Mouse (Mus musculus): ENCODE results near the gene Rpl27. TPM values are rescaled to one million over a fixed set of nuclear protein-coding genes. Genes with fewer than 3 reads are reported as not detected.
"Not testable (repeated sequence)": the region's sequence is repeated elsewhere in the genome, so short reads cannot be mapped to it uniquely, and the experiment has no call there.

Rpl27 gene
- polyA plus RNA-seq, 1 experiment from 2014 or later = 369 TPM

DNA sequence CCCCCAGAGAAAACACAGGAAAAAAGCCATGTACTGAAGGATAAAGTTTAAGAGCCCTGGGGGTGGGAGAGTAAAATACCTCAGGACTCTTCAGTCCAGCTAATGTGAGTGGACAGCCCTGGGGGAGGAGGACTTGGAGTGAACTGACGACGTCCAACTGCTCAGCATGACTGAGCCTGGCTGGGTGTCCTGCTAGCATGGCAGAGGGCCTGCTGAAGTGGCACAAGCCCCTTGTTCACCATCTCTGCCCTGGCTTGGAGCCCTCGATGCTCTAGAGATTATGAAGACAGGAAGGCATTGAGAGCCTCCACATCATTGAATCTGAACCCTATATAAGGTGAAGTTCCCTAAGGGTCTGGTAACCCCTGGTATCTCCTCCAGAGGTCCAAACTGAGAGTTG, 29.8 kb downstream of the Rpl27 start:
- no peaks in the 10 kb centered on the region for H3K27me3 ChIP-seq
- H3K4me1 ChIP-seq = peaks cover 29% of the 10 kb centered on the region
- H3K9ac ChIP-seq = no peak overlapping the region
- H3K4me3 ChIP-seq (replicated peaks) = no peak overlapping the region
- H3K27ac ChIP-seq = no peak overlapping the region
- H3K36me3 ChIP-seq = no peaks in the 10 kb centered on the region
- ATAC-seq (replicated peaks; ENCODE audit: low FRiP score) = no peak
- no peaks in the 10 kb centered on the region for H3K9me3 ChIP-seq (replicated peaks)
- no peak overlapping the region for H3K4me2 ChIP-seq
- WGBS = 38% methylated on average over 3 of the region's 3 CpGs

DNA sequence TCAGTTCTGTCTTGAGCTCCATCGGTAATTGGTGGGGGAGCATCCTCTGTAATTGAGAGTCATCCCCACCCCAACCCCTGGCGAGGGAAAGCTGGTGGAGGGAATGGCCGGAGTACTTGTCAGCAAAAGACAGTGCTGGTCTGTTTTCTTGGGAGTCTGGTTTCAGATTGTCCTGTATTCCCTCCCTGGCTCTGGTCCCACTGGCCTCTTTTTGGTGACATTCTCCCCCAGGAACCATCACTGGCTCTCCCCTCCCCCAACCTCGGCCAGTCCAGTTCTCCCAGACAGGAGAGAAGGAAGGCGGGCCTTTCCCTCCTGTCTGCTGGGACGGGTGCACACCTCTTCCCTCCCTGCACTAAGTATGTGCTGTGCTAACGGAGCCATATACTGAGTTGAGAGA, 30.2 kb downstream of the Rpl27 start:
- no peaks in the 10 kb centered on the region for H3K36me3 ChIP-seq
- no peak overlapping the region for H3K4me3 ChIP-seq (replicated peaks)
- WGBS = 31% methylated on average over 7 of the region's 7 CpGs
- H3K27me3 ChIP-seq = no peaks in the 10 kb centered on the region
- H3K9ac ChIP-seq = no peak overlapping the region
- no peaks in the 10 kb centered on the region for H3K9me3 ChIP-seq (replicated peaks)
- no peak overlapping the region for H3K4me2 ChIP-seq
- ATAC-seq (replicated peaks; ENCODE audit: low FRiP score) = no peak
- H3K4me1 ChIP-seq = peaks cover 25% of the 10 kb centered on the region
- no peak overlapping the region for H3K27ac ChIP-seq

DNA sequence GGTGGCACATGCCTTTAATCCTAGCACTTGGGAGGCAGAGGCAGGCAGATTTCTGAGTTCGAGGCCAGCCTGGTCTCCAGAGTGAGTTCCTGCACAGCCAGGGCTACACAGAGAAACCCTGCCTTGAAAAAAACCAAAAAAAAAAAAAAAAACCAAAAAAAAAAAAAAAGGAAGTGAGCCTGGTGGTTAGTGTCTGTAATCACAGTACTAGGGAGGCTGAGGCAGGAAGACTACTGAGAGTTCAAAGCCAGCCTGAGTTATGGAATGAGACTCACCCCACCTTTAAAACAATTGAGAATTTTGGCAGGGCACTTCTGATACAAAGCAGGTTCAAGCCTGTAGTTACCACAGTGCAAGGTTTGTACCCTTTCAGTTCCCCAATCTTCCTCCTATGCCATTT, 31.6 kb downstream of the Rpl27 start:
- H3K4me3 ChIP-seq (replicated peaks); ATAC-seq (replicated peaks; ENCODE audit: low FRiP score): not testable (repeated sequence)
- 78% methylated on average over 1 of the region's 1 CpGs for WGBS

DNA sequence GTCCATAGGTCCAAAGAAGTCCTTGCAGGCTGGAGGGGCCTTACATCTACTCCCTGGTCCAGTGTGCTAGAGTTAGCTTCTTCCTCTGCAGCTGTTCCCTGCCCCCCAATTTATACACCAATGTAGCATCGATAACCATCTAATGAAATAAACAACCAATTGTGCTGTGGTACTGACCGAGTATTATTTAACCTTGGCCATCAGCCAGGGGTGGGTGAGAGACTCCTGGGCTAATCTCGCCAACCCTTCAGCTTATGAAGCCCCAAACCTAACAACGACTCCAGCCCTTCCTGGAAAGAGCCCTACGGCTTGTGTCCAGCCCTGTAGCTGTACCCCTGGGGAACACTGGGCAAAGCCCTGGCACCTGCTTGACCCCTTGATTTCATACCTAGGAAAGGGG, 32.2 kb downstream of the Rpl27 start:
- Histone ChIP-seq H3K27me3 (no peaks in the 10 kb centered on the region), H3K4me2 (no peak overlapping the region), H3K9me3 (replicated peaks) (no peaks in the 10 kb centered on the region), H3K36me3 (no peaks in the 10 kb centered on the region), H3K4me1 (peaks cover 15% of the 10 kb centered on the region), H3K27ac (no peak overlapping the region), H3K4me3 (replicated peaks) (no peak overlapping the region), H3K9ac (no peak overlapping the region)
- no peak for ATAC-seq (replicated peaks; ENCODE audit: low FRiP score)
- WGBS = 74% methylated on average over 5 of the region's 5 CpGs

More for the DNA sequence above, 31.6 kb downstream of the Rpl27 start:
- not testable (repeated sequence) for H3K27ac ChIP-seq; H3K27me3 ChIP-seq; H3K9ac ChIP-seq; H3K4me2 ChIP-seq; H3K36me3 ChIP-seq; H3K9me3 ChIP-seq (replicated peaks)
- H3K4me1 ChIP-seq = peaks cover 16% of the 10 kb centered on the region

DNA sequence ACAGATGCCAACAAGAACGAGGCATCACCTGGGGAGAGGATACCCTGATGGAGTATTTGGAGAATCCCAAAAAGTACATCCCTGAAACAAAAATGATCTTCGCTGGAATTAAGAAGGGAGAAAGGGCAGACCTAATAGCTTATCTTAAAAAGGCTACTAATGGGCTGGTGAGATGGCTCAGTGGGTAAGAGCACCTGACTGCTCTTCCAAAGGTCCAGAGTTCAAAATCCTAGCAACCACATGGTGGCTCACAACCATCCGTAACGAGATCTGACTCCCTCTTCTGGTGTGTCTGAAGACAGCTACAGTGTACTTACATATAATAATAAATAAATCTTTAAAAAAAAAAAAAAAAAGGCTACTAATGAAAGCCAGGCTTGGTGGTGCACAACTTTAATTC, 34.3 kb downstream of the Rpl27 start:
- not testable (repeated sequence) for H3K27me3 ChIP-seq; H3K27ac ChIP-seq; H3K9ac ChIP-seq; ATAC-seq (replicated peaks; ENCODE audit: low FRiP score); H3K36me3 ChIP-seq; H3K4me2 ChIP-seq; H3K4me3 ChIP-seq (replicated peaks); H3K9me3 ChIP-seq (replicated peaks)
- peaks cover 16% of the 10 kb centered on the region for H3K4me1 ChIP-seq
- 80% methylated on average over 4 of the region's 4 CpGs for WGBS

- Histone ChIP-seq H3K27ac (no peak overlapping the region), H3K4me3 (replicated peaks) (no peak overlapping the region), H3K4me1 (peaks cover 11% of the 10 kb centered on the region), H3K4me2 (no peak overlapping the region), H3K9me3 (replicated peaks) (no peaks in the 10 kb centered on the region), H3K9ac (no peak overlapping the region), H3K27me3 (no peaks in the 10 kb centered on the region), H3K36me3 (no peaks in the 10 kb centered on the region)
- ATAC-seq (replicated peaks; ENCODE audit: low FRiP score) = no peak
- 44% methylated on average over 4 of the region's 4 CpGs for WGBS
Measured at GRCm38 (mm10) chr11:101477194-101477551, 35.1 kb downstream of the Rpl27 start.

- 68% methylated on average over 10 of the region's 10 CpGs for WGBS
- H3K4me3 ChIP-seq (replicated peaks) = no peak overlapping the region
- peaks cover 7% of the 10 kb centered on the region for H3K4me1 ChIP-seq
- no peaks in the 10 kb centered on the region for H3K27me3 ChIP-seq
- no peak for ATAC-seq (replicated peaks; ENCODE audit: low FRiP score)
- H3K27ac ChIP-seq = no peak overlapping the region
- no peaks in the 10 kb centered on the region for H3K9me3 ChIP-seq (replicated peaks)
- no peaks in the 10 kb centered on the region for H3K36me3 ChIP-seq
- no peak overlapping the region for H3K4me2 ChIP-seq
- no peak overlapping the region for H3K9ac ChIP-seq
Measured at GRCm38 (mm10) chr11:101477552-101478211, 35.6 kb downstream of the Rpl27 start.

GRCm38 (mm10) chr11:101479171-101479635, 37.1 kb downstream of the Rpl27 start:
- Histone ChIP-seq H3K27me3 (no peaks in the 10 kb centered on the region), H3K4me3 (replicated peaks) (0 out of 2 replicates have a peak overlapping the region, but pooled peaks have one; percentile 2), H3K4me1 (peaks cover 8% of the 10 kb centered on the region), H3K27ac (no peak overlapping the region), H3K4me2 (peak overlapping the region; percentile 48), H3K36me3 (no peaks in the 10 kb centered on the region), H3K9ac (no peak overlapping the region), H3K9me3 (replicated peaks) (no peaks in the 10 kb centered on the region)
- WGBS = 10% methylated on average over 18 of the region's 18 CpGs
- ATAC-seq (replicated peaks; ENCODE audit: low FRiP score) = no peak

- Histone ChIP-seq H3K4me1 (peaks cover 9% of the 10 kb centered on the region), H3K27me3 (no peaks in the 10 kb centered on the region), H3K9me3 (replicated peaks) (no peaks in the 10 kb centered on the region), H3K27ac (no peak overlapping the region), H3K4me3 (replicated peaks) (no peak overlapping the region), H3K36me3 (no peaks in the 10 kb centered on the region), H3K9ac (no peak overlapping the region), H3K4me2 (no peak overlapping the region)
- WGBS = 64% methylated on average over 6 of the region's 6 CpGs
- no peak for ATAC-seq (replicated peaks; ENCODE audit: low FRiP score)
Measured at GRCm38 (mm10) chr11:101480912-101481311, 38.8 kb downstream of the Rpl27 start.

- H3K9ac ChIP-seq = no peak overlapping the region
- H3K36me3 ChIP-seq = peaks cover 21% of the 10 kb centered on the region
- no peak overlapping the region for H3K27ac ChIP-seq
- 44% methylated on average over 3 of the region's 3 CpGs for WGBS
- no peak overlapping the region for H3K4me3 ChIP-seq (replicated peaks)
- H3K9me3 ChIP-seq (replicated peaks) = no peaks in the 10 kb centered on the region
- H3K4me1 ChIP-seq = peaks cover 9% of the 10 kb centered on the region
- no peaks in the 10 kb centered on the region for H3K27me3 ChIP-seq
- no peak overlapping the region for H3K4me2 ChIP-seq
- ATAC-seq (replicated peaks; ENCODE audit: low FRiP score) = no peak
Measured at GRCm38 (mm10) chr11:101483804-101484203, 41.7 kb downstream of the Rpl27 start.

GRCm38 (mm10) chr11:101484245-101484644, 42.1 kb downstream of the Rpl27 start:
- Histone ChIP-seq H3K9me3 (replicated peaks) (no peaks in the 10 kb centered on the region), H3K36me3 (peaks cover 26% of the 10 kb centered on the region), H3K27me3 (no peaks in the 10 kb centered on the region), H3K4me3 (replicated peaks) (no peak overlapping the region), H3K4me2 (no peak overlapping the region), H3K9ac (no peak overlapping the region), H3K27ac (no peak overlapping the region), H3K4me1 (peaks cover 5% of the 10 kb centered on the region)
- ATAC-seq (replicated peaks; ENCODE audit: low FRiP score) = no peak
- 78% methylated on average over 6 of the region's 6 CpGs for WGBS

- Histone ChIP-seq H3K9ac (no peak overlapping the region), H3K4me3 (replicated peaks) (no peak overlapping the region)
Measured at GRCm38 (mm10) chr11:101484814-101485213, 42.7 kb downstream of the Rpl27 start.

DNA sequence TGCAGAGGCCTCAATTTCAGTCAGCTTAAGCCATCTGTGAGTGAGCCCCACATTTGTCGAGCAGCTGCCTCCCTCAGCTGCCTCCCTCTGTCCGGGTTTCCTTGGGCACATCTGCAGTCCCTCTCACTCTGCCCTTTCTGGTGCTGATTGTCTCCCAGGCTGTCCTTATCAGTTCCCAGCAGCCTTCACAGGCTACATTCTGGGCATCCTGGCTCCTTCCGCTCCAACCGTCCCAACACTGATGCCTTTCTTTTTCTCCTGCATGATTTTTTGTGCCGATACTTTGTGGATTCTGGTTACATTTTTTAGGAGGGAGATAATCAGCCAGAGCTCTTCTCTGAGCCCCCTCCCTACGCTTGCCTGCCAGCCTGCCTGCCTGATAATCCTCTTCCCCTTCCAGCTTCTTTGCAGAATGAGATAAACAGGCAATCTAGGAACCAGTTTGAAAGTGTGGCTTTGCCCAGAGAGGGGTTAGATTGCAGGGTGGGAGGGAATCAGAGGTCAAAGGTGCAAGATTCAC, 43.5 kb downstream of the Rpl27 start:
- 59% methylated on average over 6 of the region's 6 CpGs for WGBS
- no peak for ATAC-seq (replicated peaks; ENCODE audit: low FRiP score)

More at GRCm38 (mm10) chr11:101484814-101485213, 42.7 kb downstream of the Rpl27 start:
- no peak overlapping the region for H3K4me2 ChIP-seq
- 85% methylated on average over 7 of the region's 7 CpGs for WGBS
- no peaks in the 10 kb centered on the region for H3K27me3 ChIP-seq
- H3K4me1 ChIP-seq = 0 out of 2 replicates have a peak, but pooled peaks cover 2% of the 10 kb centered on the region
- no peak overlapping the region for H3K27ac ChIP-seq
- H3K9me3 ChIP-seq (replicated peaks) = no peaks in the 10 kb centered on the region
- H3K36me3 ChIP-seq = peaks cover 31% of the 10 kb centered on the region
- no peak for ATAC-seq (replicated peaks; ENCODE audit: low FRiP score)

More for the DNA sequence above, 43.5 kb downstream of the Rpl27 start:
- H3K36me3 ChIP-seq = peaks cover 35% of the 10 kb centered on the region
- H3K27me3 ChIP-seq = no peaks in the 10 kb centered on the region
- no peak overlapping the region for H3K4me3 ChIP-seq (replicated peaks)
- no peak overlapping the region for H3K9ac ChIP-seq
- no peak overlapping the region for H3K4me2 ChIP-seq
- no peaks in the 10 kb centered on the region for H3K9me3 ChIP-seq (replicated peaks)
- no peak overlapping the region for H3K27ac ChIP-seq
- H3K4me1 ChIP-seq = 0 out of 2 replicates have a peak, but pooled peaks cover 2% of the 10 kb centered on the region
